Mouse (Mus musculus) thymus, adult 2 months (tissue): ENCODE measurements at regions not wholly inside any gene's neighbourhood (a gene's known extent, or its start where the extent isn't known, plus 50 kb on each side); places are given as distances from the start of the nearest gene placed in this dataset.

Experiments
- CTCF ChIP-seq: fragments of 200-500 bp; IDR thresholded peaks from 2 replicates; pipeline ENCODE4 v1.5.1; 2012; ENCODE audit warnings: mild to moderate bottlenecking, control low read depth, low read length, moderate library complexity, borderline replicate concordance; ENCODE audit not compliant: control insufficient read depth, poor library complexity, insufficient read depth; ENCODE audit errors: extremely low read depth
- POLR2A ChIP-seq: fragments of 200-500 bp; IDR thresholded peaks from 2 replicates; pipeline ENCODE4 v1.6.1; 2012; ENCODE audit warnings: mild to moderate bottlenecking, low read length, control low read depth, moderate library complexity; ENCODE audit not compliant: control insufficient read depth, poor library complexity, insufficient read depth; ENCODE audit errors: extremely low read depth

GRCm38 (mm10) chr9:85409974-85410506 lies 82.9 kb upstream of the Tent5a start:
- TF ChIP-seq CTCF (no peak), POLR2A (no peak)
